Mouse (Mus musculus) MEL (cell line): ENCODE measurements at regions not wholly inside any gene's neighbourhood (a gene's known extent, or its start where the extent isn't known, plus 50 kb on each side); places are given as distances from the start of the nearest gene placed in this dataset.
A peak's percentile ranks its signal among the peaks of the same experiment; 100 is the strongest.

ENCODE experiments used
- DNase-seq: peaks from one replicate; pipeline ENCODE4 v3.0.0; 2011; ENCODE audit warnings: low read depth, low spot score
- H3K27ac ChIP-seq: 2 replicates; pipeline ENCODE4 v1.5.1; 2012; ENCODE audit warnings: low read depth, mild to moderate bottlenecking, control low read depth, low read length, moderate library complexity; ENCODE audit not compliant: control insufficient read depth
- H3K27me3 ChIP-seq, 2 experiments: fragments of 150-350 bp in 1 of 2; sonication (generic) in 1 of 2; 2 replicates each; pipeline ENCODE4 v1.6.1; 2012; ENCODE audit warnings: low read length in 2 of 2, mild to moderate bottlenecking in 2 of 2, improper control_type of control experiment in 1 of 2, moderate library complexity in 1 of 2; ENCODE audit not compliant: insufficient read depth in 2 of 2, control insufficient read depth in 1 of 2
- H3K36me3 ChIP-seq, 2 experiments: 2 replicates each; pipeline ENCODE4 v1.6.1; 2012 to 2014; ENCODE audit warnings: low read length in 2 of 2, improper control_type of control experiment in 1 of 2, inconsistent platforms in 1 of 2, mild to moderate bottlenecking in 1 of 2; ENCODE audit not compliant: insufficient read depth in 2 of 2, control insufficient read depth in 1 of 2
- H3K4me1 ChIP-seq, 2 experiments: fragments of 150-350 bp in 1 of 2; sonication (generic) in 1 of 2; 2 replicates each; pipeline ENCODE4 v1.6.1; 2012; ENCODE audit warnings: low read length in 2 of 2, improper control_type of control experiment in 1 of 2, mild to moderate bottlenecking in 1 of 2; ENCODE audit not compliant: insufficient read depth in 2 of 2, control insufficient read depth in 1 of 2
- H3K4me3 ChIP-seq, 2 experiments: fragments of 150-350 bp in 1 of 2; sonication (generic) in 1 of 2; 2 replicates each; pipeline ENCODE4 v1.5.1; 2012; ENCODE audit warnings: low read depth in 2 of 2, low read length in 2 of 2, mild to moderate bottlenecking in 2 of 2, moderate library complexity in 2 of 2, control low read depth in 1 of 2, improper control_type of control experiment in 1 of 2; ENCODE audit not compliant: control insufficient read depth in 1 of 2, insufficient read depth in 1 of 2
- H3K79me2 ChIP-seq: 2 replicates; pipeline ENCODE4 v1.6.1; 2012; ENCODE audit warnings: mild to moderate bottlenecking, low read length, moderate library complexity; ENCODE audit not compliant: control insufficient read depth, poor library complexity, insufficient read depth
- H3K9ac ChIP-seq: 2 replicates; pipeline ENCODE4 v1.6.1; 2012; ENCODE audit warnings: low read depth, mild to moderate bottlenecking, control low read depth, low read length, moderate library complexity; ENCODE audit not compliant: control insufficient read depth, poor library complexity, severe bottlenecking
- H3K9me3 ChIP-seq: fragments of 150-350 bp; sonication (generic); replicated peaks from 2 replicates; pipeline ENCODE4 v1.6.1; 2012; ENCODE audit warnings: mild to moderate bottlenecking, low read length, improper control_type of control experiment, moderate library complexity; ENCODE audit not compliant: insufficient read depth
- CHD2 ChIP-seq: IDR thresholded peaks from 2 replicates; pipeline ENCODE4 v1.6.1; 2011; ENCODE audit warnings: low read length, improper control_type of control experiment
- CTCF ChIP-seq, 3 experiments: IDR thresholded peaks in 2 of 3; conservative IDR thresholded peaks in 1 of 3; 2 replicates each; pipeline ENCODE4 v1.5.1; 2011 to 2012; ENCODE audit warnings: low read length in 3 of 3, low read depth in 2 of 3, mild to moderate bottlenecking in 2 of 3, improper control_type of control experiment in 1 of 3, inconsistent platforms in 1 of 3, mixed read lengths in 1 of 3, moderate library complexity in 1 of 3; ENCODE audit not compliant: control insufficient read depth in 1 of 3, insufficient read depth in 1 of 3, poor library complexity in 1 of 3, severe bottlenecking in 1 of 3
- E2F4 ChIP-seq: IDR thresholded peaks from 2 replicates; pipeline ENCODE4 v1.6.1; 2011; ENCODE audit warnings: low read depth, low read length, improper control_type of control experiment, borderline replicate concordance
- ELF1 ChIP-seq: IDR thresholded peaks from 2 replicates; pipeline ENCODE4 v1.6.1; 2014; ENCODE audit warnings: low read depth, mild to moderate bottlenecking, inconsistent platforms, low read length, improper control_type of control experiment, moderate library complexity
- ETS1 ChIP-seq: IDR thresholded peaks from 2 replicates; pipeline ENCODE4 v1.6.1; 2012; ENCODE audit warnings: low read depth, mild to moderate bottlenecking, inconsistent platforms, low read length, improper control_type of control experiment, moderate library complexity
- GABPA ChIP-seq: IDR thresholded peaks from 2 replicates; pipeline ENCODE4 v1.6.1; 2012; ENCODE audit warnings: low read depth, mild to moderate bottlenecking, inconsistent platforms, low read length, improper control_type of control experiment, moderate library complexity
- GATA1 ChIP-seq: IDR thresholded peaks from 2 replicates; pipeline ENCODE4 v1.6.1; 2011; ENCODE audit warnings: low read depth, low read length, improper control_type of control experiment
- JUND ChIP-seq: IDR thresholded peaks from 2 replicates; pipeline ENCODE4 v1.6.1; 2011; ENCODE audit warnings: low read depth, mild to moderate bottlenecking, improper control_type of control experiment, low read length
- MYC ChIP-seq: IDR thresholded peaks from 2 replicates; pipeline ENCODE4 v1.6.1; 2011; ENCODE audit warnings: low read depth, mild to moderate bottlenecking, low read length, improper control_type of control experiment, moderate library complexity
- NRF1 ChIP-seq: IDR thresholded peaks from 2 replicates; pipeline ENCODE4 v1.6.1; 2014; ENCODE audit warnings: low read depth, mild to moderate bottlenecking, inconsistent platforms, low read length, improper control_type of control experiment, moderate library complexity; ENCODE audit not compliant: poor library complexity, insufficient read depth, severe bottlenecking
- POLR2A ChIP-seq, 2 experiments: IDR thresholded peaks; 2 replicates each; pipeline ENCODE4 v1.6.1; 2011 to 2012; ENCODE audit warnings: low read length in 2 of 2, mild to moderate bottlenecking in 2 of 2, control low read depth in 1 of 2, improper control_type of control experiment in 1 of 2, low read depth in 1 of 2, moderate library complexity in 1 of 2; ENCODE audit not compliant: control insufficient read depth in 1 of 2, insufficient read depth in 1 of 2, poor library complexity in 1 of 2
- POLR2AphosphoS5 ChIP-seq: IDR thresholded peaks from 2 replicates; pipeline ENCODE4 v1.6.1; 2012; ENCODE audit warnings: low read depth, borderline replicate concordance, mild to moderate bottlenecking, inconsistent platforms, low read length, moderate library complexity, mixed read lengths
- RAD21 ChIP-seq: IDR thresholded peaks from 2 replicates; pipeline ENCODE4 v1.6.1; 2011; ENCODE audit warnings: mild to moderate bottlenecking, low read depth, low read length, improper control_type of control experiment
- RCOR1 ChIP-seq: IDR thresholded peaks from 2 replicates; pipeline ENCODE4 v1.6.1; 2012; ENCODE audit warnings: low read depth, mild to moderate bottlenecking, inconsistent platforms, low read length, improper control_type of control experiment
- TAL1 ChIP-seq: IDR thresholded peaks from 2 replicates; pipeline ENCODE4 v1.6.1; 2012; ENCODE audit warnings: mild to moderate bottlenecking, inconsistent platforms, low read length, moderate library complexity, mixed read lengths
- TBP ChIP-seq: IDR thresholded peaks from 2 replicates; pipeline ENCODE4 v1.8.0; 2011; ENCODE audit warnings: low read depth, low read length, improper control_type of control experiment
- TCF12 ChIP-seq: IDR thresholded peaks from 2 replicates; pipeline ENCODE4 v1.6.1; 2014; ENCODE audit warnings: low read depth, mild to moderate bottlenecking, inconsistent platforms, low read length, improper control_type of control experiment, moderate library complexity
- USF1 ChIP-seq: IDR thresholded peaks from 2 replicates; pipeline ENCODE4 v1.6.1; 2014; ENCODE audit warnings: low read depth, mild to moderate bottlenecking, inconsistent platforms, low read length, improper control_type of control experiment, moderate library complexity
- ZC3H11A ChIP-seq: IDR thresholded peaks from 2 replicates; pipeline ENCODE4 v1.6.1; 2012; ENCODE audit warnings: low read depth, mild to moderate bottlenecking, inconsistent platforms, low read length, improper control_type of control experiment
- ZKSCAN1 ChIP-seq: IDR thresholded peaks from 2 replicates; pipeline ENCODE4 v1.6.1; 2012; ENCODE audit warnings: low read depth, mild to moderate bottlenecking, inconsistent platforms, low read length, improper control_type of control experiment, moderate library complexity
- ZMIZ1 ChIP-seq: IDR thresholded peaks from 2 replicates; pipeline ENCODE4 v1.6.1; 2012; ENCODE audit warnings: low read depth, mild to moderate bottlenecking, inconsistent platforms, low read length, improper control_type of control experiment, moderate library complexity
- ZNF384 ChIP-seq: IDR thresholded peaks from 2 replicates; pipeline ENCODE4 v1.6.1; 2012; ENCODE audit warnings: low read depth, mild to moderate bottlenecking, inconsistent platforms, low read length, improper control_type of control experiment

DNA sequence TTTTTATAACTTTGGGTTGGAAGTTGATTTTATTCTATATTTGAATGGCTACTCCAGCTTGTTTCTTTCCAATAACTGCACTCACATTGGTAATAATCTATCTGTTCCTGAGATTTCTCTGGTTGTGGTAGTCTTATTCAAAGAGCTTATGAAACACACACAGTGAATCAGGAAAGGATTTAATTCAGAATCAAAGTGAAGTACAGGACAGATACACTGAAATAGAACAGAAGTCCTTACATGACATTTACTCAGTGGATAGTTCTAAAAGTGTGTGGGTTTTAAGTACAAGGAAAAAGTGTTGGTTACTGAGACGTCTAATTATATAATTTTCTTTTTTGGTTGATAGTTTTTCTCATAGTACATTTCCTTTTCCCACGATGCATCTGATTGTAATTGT lies 859.7 kb downstream of the Rpia start:
- DNase-seq, result no peak
- Histone ChIP-seq H3K4me3 (no peak overlapping the region), H3K36me3 (no peaks in the 10 kb centered on the region), H3K79me2 (no peaks in the 10 kb centered on the region), H3K27ac (no peak overlapping the region), H3K27me3 (no peaks in the 10 kb centered on the region), H3K9me3 (no peaks in the 10 kb centered on the region), H3K9ac (no peak overlapping the region), H3K4me1 (no peaks in the 10 kb centered on the region)
- TF ChIP-seq GABPA (no peak), JUND (no peak), TBP (no peak), MYC (no peak)

DNA sequence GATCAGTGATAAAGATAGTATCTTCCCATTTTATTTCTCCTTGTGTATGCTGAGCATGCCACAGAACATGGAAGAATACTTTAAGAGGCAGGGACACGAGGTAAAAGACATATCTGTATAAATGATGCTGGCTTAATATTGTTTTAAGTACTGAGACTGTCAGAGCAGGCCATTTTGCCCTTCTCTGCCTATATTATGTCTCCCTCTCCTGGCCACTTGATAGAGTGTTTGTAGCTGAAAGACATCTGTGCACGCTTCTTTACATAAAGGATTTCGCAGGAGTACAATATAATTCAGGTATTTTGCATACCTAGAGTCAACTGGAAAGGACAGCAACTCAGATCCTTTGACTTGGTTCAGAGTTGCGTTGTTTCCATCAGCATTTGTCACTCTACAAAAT lies 877.3 kb downstream of the Rpia start:
- no peaks in the 10 kb centered on the region for H3K36me3 ChIP-seq
- no peaks in the 10 kb centered on the region for H3K4me1 ChIP-seq
- peak; percentile 13 for DNase-seq
- no peaks in the 10 kb centered on the region for H3K9me3 ChIP-seq
- H3K79me2 ChIP-seq, result no peaks in the 10 kb centered on the region
- H3K27me3 ChIP-seq, result no peaks in the 10 kb centered on the region
- H3K4me3 ChIP-seq, result no peak overlapping the region
- TF ChIP-seq CHD2, result no peak
- no peak for TF ChIP-seq TAL1
- TF ChIP-seq GABPA, result no peak
- peak in 1 of 3 experiments; percentile 27; a peak in 1 of 6 replicates for TF ChIP-seq CTCF (IDR thresholded peaks at IDR 0.05 in 2 of 3, conservative IDR thresholded peaks at IDR 0.05 in 1 of 3; ENCODE audit: control insufficient read depth in 1 of 3, insufficient read depth in 1 of 3, low read depth in 2 of 3, low read length in 3 of 3, poor library complexity in 1 of 3, severe bottlenecking in 1 of 3)
- peak; percentile 19 for TF ChIP-seq RAD21
- TF ChIP-seq ZMIZ1, result no peak
- no peak for TF ChIP-seq MYC
- no peak overlapping the region for H3K27ac ChIP-seq
- no peak overlapping the region for H3K9ac ChIP-seq

DNA sequence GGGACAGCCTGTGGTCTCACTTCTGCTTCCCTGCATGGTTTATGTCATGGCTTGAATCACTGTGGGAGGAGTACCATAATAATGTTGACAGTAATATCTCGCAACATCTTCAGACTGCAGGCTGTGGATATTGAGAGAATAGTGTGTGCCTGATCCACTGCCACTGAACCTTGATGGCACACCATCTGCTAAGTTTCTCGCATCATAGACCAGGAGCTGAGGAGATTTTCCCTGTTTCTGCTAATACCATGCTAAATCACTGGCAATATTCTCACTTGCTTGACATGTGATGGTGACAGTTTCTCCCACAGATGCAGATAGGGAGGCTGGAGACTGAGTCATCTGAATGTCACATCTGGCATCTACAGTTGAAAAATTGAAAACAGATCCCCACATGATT lies 912.7 kb downstream of the Rpia start:
- H3K9me3 ChIP-seq, result no peaks in the 10 kb centered on the region
- H3K9ac ChIP-seq, result no peak overlapping the region
- TF ChIP-seq E2F4 (no peak), MYC (no peak), GATA1 (no peak), CTCF (IDR thresholded peaks at IDR 0.05 in 2 of 3, conservative IDR thresholded peaks at IDR 0.05 in 1 of 3; ENCODE audit: control insufficient read depth in 1 of 3, insufficient read depth in 1 of 3, low read depth in 2 of 3, low read length in 3 of 3, poor library complexity in 1 of 3, severe bottlenecking in 1 of 3) (no peak), POLR2AphosphoS5 (no peak), RAD21 (no peak), USF1 (no peak), TCF12 (no peak), NRF1 (no peak), POLR2A (IDR thresholded peaks at IDR 0.05; ENCODE audit: control insufficient read depth in 1 of 2, insufficient read depth in 1 of 2, low read depth in 1 of 2, low read length in 2 of 2, poor library complexity in 1 of 2) (no peak), ZNF384 (no peak), ZKSCAN1 (no peak), TAL1 (no peak), RCOR1 (no peak), ZC3H11A (no peak), TBP (no peak), CHD2 (no peak), ETS1 (no peak), ZMIZ1 (no peak), ELF1 (no peak)
- no peaks in the 10 kb centered on the region for H3K4me1 ChIP-seq
- no peaks in the 10 kb centered on the region for H3K27me3 ChIP-seq
- no peaks in the 10 kb centered on the region for H3K36me3 ChIP-seq
- DNase-seq, result no peak
- H3K4me3 ChIP-seq, result no peak overlapping the region
- no peaks in the 10 kb centered on the region for H3K79me2 ChIP-seq
- H3K27ac ChIP-seq, result no peak overlapping the region
